Mouse (Mus musculus): ENCODE measurements around the gene Gm4340.
"Not testable (repeated sequence)": the region's sequence is repeated elsewhere in the genome, so short reads cannot be mapped to it uniquely, and the experiment has no call there.

The Gm4340 gene

DNA sequence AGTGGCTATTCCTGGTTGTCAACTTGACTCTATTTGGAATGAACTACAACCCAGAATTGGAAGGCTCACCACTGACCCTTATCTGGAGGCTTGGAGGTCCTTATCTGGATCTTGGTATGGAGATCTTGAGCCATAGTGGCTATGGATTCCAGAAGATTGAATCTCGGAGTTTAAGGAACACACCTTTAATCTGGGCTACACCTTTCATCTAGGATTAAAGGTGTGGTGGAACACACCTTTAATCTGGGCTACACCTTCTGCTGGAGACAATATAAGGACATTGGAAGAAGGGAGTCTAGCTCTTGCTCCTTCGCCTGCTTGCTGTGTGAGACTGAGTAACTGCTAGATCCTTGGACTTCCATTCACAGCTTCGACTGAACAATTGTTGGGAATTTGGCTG, at the start of gene Gm4340:
Gene Gm4340, plus strand, starts transcription at position 301 of the 400 bp plus-strand sequence.
- DNase-seq, result not testable (repeated sequence)

DNA sequence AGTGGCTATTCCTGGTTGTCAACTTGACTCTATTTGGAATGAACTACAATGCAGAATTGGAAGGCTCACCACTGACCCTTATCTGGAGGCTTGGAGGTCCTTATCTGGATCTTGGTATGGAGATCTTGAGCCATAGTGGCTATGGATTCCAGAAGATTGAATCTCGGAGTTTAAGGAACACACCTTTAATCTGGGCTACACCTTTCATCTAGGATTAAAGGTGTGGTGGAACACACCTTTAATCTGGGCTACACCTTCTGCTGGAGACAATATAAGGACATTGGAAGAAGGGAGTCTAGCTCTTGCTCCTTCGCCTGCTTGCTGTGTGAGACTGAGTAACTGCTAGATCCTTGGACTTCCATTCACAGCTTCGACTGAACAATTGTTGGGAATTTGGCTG, 42.6 kb upstream of the Gm4340 start, which contains the start of gene Gm6763:
Gene Gm6763, plus strand, starts transcription at position 301 of the 400 bp plus-strand sequence.
- DNase-seq, result not testable (repeated sequence)

DNA sequence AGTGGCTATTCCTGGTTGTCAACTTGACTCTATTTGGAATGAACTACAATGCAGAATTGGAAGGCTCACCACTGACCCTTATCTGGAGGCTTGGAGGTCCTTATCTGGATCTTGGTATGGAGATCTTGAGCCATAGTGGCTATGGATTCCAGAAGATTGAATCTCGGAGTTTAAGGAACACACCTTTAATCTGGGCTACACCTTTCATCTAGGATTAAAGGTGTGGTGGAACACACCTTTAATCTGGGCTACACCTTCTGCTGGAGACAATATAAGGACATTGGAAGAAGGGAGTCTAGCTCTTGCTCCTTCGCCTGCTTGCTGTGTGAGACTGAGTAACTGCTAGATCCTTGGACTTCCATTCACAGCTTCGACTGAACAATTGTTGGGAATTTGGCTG, 34.1 kb upstream of the Gm4340 start, which contains the start of gene Gm8764:
Gene Gm8764, plus strand, starts transcription at position 301 of the 400 bp plus-strand sequence.
- DNase-seq, result not testable (repeated sequence)

DNA sequence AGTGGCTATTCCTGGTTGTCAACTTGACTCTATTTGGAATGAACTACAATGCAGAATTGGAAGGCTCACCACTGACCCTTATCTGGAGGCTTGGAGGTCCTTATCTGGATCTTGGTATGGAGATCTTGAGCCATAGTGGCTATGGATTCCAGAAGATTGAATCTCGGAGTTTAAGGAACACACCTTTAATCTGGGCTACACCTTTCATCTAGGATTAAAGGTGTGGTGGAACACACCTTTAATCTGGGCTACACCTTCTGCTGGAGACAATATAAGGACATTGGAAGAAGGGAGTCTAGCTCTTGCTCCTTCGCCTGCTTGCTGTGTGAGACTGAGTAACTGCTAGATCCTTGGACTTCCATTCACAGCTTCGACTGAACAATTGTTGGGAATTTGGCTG, 25.6 kb upstream of the Gm4340 start, which contains the start of gene Gm21304:
Gene Gm21304, plus strand, starts transcription at position 301 of the 400 bp plus-strand sequence.
- DNase-seq, result not testable (repeated sequence)

DNA sequence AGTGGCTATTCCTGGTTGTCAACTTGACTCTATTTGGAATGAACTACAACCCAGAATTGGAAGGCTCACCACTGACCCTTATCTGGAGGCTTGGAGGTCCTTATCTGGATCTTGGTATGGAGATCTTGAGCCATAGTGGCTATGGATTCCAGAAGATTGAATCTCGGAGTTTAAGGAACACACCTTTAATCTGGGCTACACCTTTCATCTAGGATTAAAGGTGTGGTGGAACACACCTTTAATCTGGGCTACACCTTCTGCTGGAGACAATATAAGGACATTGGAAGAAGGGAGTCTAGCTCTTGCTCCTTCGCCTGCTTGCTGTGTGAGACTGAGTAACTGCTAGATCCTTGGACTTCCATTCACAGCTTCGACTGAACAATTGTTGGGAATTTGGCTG, 17.1 kb upstream of the Gm4340 start, which contains the start of gene Gm21312:
Gene Gm21312, plus strand, starts transcription at position 301 of the 400 bp plus-strand sequence.
- DNase-seq, result not testable (repeated sequence)

DNA sequence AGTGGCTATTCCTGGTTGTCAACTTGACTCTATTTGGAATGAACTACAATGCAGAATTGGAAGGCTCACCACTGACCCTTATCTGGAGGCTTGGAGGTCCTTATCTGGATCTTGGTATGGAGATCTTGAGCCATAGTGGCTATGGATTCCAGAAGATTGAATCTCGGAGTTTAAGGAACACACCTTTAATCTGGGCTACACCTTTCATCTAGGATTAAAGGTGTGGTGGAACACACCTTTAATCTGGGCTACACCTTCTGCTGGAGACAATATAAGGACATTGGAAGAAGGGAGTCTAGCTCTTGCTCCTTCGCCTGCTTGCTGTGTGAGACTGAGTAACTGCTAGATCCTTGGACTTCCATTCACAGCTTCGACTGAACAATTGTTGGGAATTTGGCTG, 8.6 kb upstream of the Gm4340 start, which contains the start of gene Gm20765:
Gene Gm20765, plus strand, starts transcription at position 301 of the 400 bp plus-strand sequence.
- not testable (repeated sequence) for DNase-seq

DNA sequence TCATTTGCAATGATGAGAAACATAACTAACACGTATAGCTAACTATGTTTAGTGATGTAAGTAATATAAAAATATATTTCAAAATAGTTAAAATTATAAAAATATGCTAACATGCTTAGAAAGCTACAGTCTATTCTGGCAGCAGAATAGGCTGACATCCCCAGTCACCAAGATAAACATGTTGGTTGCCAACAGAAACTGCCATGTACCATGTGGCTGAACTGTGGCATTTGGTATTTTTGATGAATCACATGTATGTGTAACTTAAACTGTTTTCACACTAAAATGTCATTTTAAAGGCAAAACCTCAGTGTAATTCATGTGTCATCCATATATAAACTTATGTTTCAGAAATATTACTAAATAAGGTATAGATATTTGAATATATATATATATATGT, 15.8 kb downstream of the Gm4340 start:
- DNase-seq, result no peak

DNA sequence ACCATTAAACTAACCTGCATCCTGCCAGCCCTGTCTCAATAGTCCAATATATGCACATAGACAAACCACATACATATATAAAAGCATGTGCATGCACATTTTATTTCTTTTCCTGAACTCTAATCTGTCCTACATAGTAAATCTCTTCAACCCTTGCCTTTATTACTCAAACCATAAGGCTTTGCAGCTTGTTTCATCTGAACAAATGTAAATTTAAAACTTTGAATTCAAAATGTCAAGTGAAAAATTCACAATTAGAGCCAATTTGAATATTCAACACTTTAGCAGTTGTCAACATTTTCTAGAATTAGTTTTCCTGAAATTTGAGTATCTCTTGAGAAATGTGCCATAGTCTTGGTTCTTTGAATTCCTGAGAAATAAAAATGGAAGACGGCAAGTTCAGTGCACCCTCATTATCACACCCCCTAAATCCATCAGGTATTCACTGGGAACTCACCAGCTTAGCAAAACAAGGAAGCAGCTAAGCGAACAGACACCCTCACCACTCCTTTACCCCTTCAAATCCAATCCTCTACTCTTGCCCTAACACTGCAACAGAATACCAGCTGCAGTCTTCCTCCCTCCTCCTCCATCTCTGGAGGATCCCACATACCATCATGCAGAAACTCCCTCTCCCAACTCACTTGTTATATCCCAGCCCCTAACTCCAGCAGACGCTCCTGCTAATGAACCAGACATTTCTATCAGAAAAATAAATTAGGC, 16.6 kb downstream of the Gm4340 start:
- DNase-seq, result no peak

DNA sequence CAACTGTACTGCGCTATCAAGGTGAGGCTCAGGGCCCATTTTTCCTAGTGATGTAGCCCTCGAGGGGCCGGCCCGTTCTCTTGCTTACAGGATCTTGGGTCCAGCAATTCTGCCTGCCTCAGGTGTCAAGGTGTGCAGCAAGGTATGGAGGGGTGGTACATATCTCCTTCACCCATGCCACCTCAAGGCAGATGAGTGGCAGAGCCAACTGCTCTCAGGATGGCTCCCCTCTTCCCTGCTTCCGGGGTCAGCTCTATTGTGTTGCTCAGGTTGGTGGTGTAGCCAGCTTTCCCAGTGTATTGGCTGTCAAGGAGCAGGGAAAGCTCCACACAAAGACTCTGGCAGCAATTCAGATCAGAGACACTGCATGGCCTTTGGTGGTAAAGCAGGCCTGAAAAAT, 20.7 kb downstream of the Gm4340 start:
- no peak for DNase-seq

DNA sequence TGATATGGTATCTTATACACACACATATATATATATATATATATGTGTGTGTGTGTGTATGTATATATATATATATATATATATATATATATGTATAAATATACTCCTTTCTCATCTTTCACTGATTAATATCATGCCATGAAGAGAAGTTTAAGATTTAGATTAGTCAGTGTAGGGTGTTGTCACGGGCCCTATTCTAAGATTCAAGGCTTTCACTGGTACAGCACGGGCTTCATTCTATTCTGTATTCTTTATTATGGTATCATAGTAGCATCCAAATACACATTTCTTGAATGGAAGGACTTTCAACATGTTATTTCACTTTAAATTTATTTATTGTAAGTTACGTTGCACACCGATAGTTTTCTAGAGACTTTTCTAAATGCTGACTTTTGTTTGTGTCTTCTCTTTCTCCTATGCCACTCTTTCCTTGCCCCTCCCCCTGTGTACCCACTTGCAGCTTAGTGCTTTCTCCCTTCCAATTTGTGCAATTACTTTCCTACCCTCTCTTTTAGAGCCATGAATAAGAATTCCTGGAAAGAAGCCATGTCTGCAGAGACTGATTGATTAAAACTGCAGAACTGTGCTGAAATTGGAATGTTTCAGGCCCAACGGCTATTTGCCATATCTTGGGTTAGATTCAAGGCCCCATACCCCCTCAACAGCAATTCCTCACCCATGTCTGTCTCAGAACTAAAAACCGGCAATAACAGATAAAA, 26.6 kb downstream of the Gm4340 start:
- DNase-seq, result no peak

All from kidney, adult 9 months (tissue).